Mouse (Mus musculus): ENCODE measurements around the gene Bpifc.

GRCm38 (mm10) chr10:86043651-86044050 is 32.0 kb upstream of the Bpifc start:
- TF ChIP-seq TAL1 (IDR thresholded peaks at IDR 0.05; ENCODE audit: low read length): no peak
- no peak for TF ChIP-seq GATA1 (IDR thresholded peaks at IDR 0.05; ENCODE audit: low read length)
